Mouse (Mus musculus) right cerebral cortex, adult 2 months (tissue): ENCODE data around the gene Dnajc5.
"Not testable (repeated sequence)": the region's sequence is repeated elsewhere in the genome, so short reads cannot be mapped to it uniquely, and the experiment has no call there.

ENCODE experiments used
- DNase-seq, 2 experiments: peaks; one replicate each; pipeline ENCODE4 v3.0.0; 2021 to 2022; ENCODE audit warnings: low spot score in 2 of 2

The Dnajc5 gene

GRCm38 (mm10) chr2:181520118-181520935 is at the start of gene Dnajc5:
Gene Dnajc5 (plus strand): TSS chr2:181520485.
- peak; percentile 97 to 99 for DNase-seq

GRCm38 (mm10) chr2:181471246-181471645 is 49.0 kb upstream of the Dnajc5 start:
- DNase-seq, result no peak

GRCm38 (mm10) chr2:181472256-181472827 is 47.9 kb upstream of the Dnajc5 start:
- peak in 1 of 2 experiments; percentile 26 for DNase-seq

- DNase-seq, result no peak
These were observed 37.2 kb upstream of the Dnajc5 start for GRCm38 (mm10) chr2:181483120-181483519.

- DNase-seq, result no peak
These were observed 36.5 kb upstream of the Dnajc5 start for GRCm38 (mm10) chr2:181483562-181484318.

GRCm38 (mm10) chr2:181484456-181485233 is 35.6 kb upstream of the Dnajc5 start:
- no peak for DNase-seq

GRCm38 (mm10) chr2:181485741-181486140 is 34.5 kb upstream of the Dnajc5 start:
- no peak for DNase-seq

GRCm38 (mm10) chr2:181487338-181488277 is 32.7 kb upstream of the Dnajc5 start:
- no peak for DNase-seq

GRCm38 (mm10) chr2:181491432-181492205 is 28.7 kb upstream of the Dnajc5 start:
- DNase-seq, result no peak

- no peak for DNase-seq
These were observed 28.1 kb upstream of the Dnajc5 start for GRCm38 (mm10) chr2:181492206-181492605.

GRCm38 (mm10) chr2:181493156-181493927 is 26.9 kb upstream of the Dnajc5 start, which contains the start of gene Abhd16b:
Gene Abhd16b (plus strand): TSS chr2:181493206.
- DNase-seq, result no peak

GRCm38 (mm10) chr2:181494266-181494945 is 25.9 kb upstream of the Dnajc5 start:
- DNase-seq, result no peak

- not testable (repeated sequence) for DNase-seq
These were observed 24.4 kb upstream of the Dnajc5 start for GRCm38 (mm10) chr2:181495845-181496244.

- DNase-seq, result peak; percentile 51 to 54
These were observed 24.0 kb upstream of the Dnajc5 start for GRCm38 (mm10) chr2:181496281-181496680.

- DNase-seq, result peak; percentile 92
These were observed 23.3 kb upstream of the Dnajc5 start, which contains the start of gene Tpd52l2 for GRCm38 (mm10) chr2:181496831-181497547. Gene Tpd52l2 (plus strand): TSS chr2:181497142.

GRCm38 (mm10) chr2:181497548-181497875 is 22.8 kb upstream of the Dnajc5 start:
- peak; percentile 42 to 45 for DNase-seq

GRCm38 (mm10) chr2:181498644-181499043 is 21.6 kb upstream of the Dnajc5 start:
- no peak for DNase-seq

GRCm38 (mm10) chr2:181509191-181509590 is 11.1 kb upstream of the Dnajc5 start:
- no peak for DNase-seq
